Mouse (Mus musculus): ENCODE measurements around the gene Gap43.
"Not testable (repeated sequence)": the region's sequence is repeated elsewhere in the genome, so short reads cannot be mapped to it uniquely, and the experiment has no call there.

Gene Gap43

DNA sequence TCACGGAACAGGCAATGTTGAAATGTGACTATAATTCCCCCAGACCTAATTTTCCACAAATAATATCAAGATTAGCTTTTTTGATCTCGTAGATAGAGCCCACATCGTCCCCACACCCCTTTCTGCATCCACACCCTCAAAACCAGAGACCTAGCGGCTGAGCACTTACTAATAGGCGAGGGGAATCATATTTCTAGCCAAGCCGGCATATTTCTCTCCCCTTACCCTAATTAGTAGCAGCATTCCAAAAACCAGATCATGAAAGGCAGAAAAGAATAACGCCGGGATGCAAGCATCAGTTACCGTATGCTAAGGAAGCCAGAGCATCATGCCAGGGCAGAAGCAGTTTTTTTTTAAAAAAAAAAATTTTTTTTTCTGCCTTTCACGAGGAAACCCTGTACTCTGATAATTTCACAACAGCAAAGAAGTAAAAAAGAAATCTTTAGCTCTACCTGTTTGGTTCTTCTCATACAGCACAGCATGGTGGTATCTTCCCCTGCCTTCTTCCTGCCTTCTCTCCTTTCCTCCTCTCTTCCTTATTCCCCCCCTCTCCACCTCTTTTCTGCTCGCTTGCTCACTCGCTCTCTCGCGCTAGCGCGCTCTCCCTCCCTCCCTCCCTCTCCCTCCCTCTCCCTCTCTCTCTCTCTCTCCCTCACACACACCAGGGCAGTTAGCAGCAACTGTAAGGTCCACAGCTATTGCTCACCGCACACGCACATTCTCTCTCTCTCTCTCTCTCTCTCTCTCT lies at the start of gene Gap43:
TSS of gene Gap43 (minus strand) at position 631 of the 748 bp plus-strand sequence.
- no peak for DNase-seq (ENCODE audit: low read depth in 2 of 2, low spot score in 2 of 2)

DNA sequence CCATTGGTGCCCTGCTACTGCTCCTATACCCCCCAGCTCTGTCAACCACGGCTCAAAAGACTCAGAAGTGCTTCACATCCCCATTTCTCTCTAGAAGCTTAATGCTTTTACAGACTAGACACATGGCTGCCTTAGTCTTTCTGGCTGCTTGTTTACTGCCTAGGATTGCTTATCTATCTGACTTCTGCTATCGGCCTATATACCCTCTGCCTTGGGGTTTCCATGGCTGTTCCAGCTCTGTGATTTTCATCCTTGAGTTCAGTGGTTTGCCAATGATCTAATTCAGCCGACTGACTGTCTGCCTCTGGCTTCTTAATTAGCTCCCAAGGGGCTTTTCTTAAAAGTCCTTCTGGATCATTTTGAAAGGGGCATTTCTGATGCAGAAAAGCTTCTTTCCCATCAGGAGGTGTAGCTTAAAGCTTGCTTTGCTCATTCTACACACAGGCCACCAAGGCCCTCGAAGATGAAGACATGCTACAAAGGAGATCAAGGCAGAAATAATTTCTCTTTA lies 40.9 kb upstream of the Gap43 start:
- DNase-seq (ENCODE audit: low read depth in 2 of 2, low spot score in 2 of 2), result no peak

GRCm38 (mm10) chr16:42380641-42381040 lies 40.2 kb upstream of the Gap43 start:
- DNase-seq (ENCODE audit: low read depth in 2 of 2, low spot score in 2 of 2), result no peak

DNA sequence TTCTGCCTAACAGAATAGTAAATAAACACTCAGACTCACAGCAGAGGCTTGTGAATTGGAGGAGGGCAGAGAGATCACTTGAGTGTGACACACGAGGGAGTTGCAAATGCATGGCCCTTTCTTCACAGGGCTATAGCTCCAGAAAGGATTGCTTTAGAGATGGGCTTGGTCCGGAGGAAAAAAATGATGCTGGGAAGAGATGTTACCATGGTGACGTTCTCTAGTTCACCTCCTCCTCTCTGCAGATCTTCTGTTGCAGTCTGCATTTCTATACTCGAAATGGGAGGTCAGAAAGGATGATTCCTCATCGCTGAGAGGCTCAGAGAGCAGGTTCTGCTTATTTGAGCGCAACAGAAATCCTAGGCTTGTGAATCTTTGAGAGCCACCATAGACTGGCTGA lies 29.7 kb upstream of the Gap43 start:
- no peak for DNase-seq (ENCODE audit: low read depth in 2 of 2, low spot score in 2 of 2)

DNA sequence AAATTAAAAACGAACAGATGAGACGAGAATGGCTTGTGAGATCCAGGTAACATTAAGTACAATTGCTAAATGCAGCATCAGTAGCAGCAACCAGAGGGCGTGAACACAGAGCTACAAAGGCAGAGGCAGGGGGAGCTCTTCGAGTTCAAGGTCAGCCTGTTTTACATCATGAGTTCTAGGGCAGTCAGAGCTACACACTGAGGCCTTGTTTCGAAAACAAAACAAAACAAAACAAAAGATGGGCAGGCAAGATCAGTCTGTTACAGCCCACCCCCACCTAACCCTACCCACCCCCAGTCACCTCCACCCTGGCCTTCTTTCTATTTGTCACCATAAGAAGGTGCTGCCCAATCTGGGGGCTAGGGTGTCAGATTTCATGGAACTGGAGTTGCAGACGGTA lies 28.9 kb upstream of the Gap43 start:
- no peak for DNase-seq (ENCODE audit: low read depth in 2 of 2, low spot score in 2 of 2)

DNA sequence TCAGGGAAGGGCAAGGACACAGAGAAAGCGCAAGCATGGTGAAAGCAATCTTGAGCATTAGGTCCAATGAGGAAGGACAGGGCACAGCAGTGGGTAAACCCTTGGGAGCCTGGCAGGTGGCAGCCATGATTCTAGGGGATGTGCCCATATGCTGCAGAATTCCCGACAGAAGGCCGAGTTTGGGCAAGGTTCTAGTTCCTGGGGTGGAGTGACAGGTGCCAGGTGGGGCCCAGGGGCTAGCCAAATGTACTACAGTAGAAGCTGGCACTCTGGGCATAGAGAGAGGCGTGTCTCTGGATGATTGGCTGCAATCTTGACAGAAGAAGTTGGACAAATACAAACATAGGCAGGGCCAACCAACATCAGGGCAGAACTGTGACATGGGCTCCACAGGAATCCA lies 19.6 kb upstream of the Gap43 start:
- no peak for DNase-seq (ENCODE audit: low read depth in 2 of 2, low spot score in 2 of 2)

- DNase-seq (ENCODE audit: low read depth in 2 of 2, low spot score in 2 of 2), result no peak
These were observed 17.6 kb upstream of the Gap43 start for GRCm38 (mm10) chr16:42358058-42358457.

GRCm38 (mm10) chr16:42350076-42350475 lies 9.6 kb upstream of the Gap43 start:
- no peak for DNase-seq (ENCODE audit: low read depth in 2 of 2, low spot score in 2 of 2)

DNA sequence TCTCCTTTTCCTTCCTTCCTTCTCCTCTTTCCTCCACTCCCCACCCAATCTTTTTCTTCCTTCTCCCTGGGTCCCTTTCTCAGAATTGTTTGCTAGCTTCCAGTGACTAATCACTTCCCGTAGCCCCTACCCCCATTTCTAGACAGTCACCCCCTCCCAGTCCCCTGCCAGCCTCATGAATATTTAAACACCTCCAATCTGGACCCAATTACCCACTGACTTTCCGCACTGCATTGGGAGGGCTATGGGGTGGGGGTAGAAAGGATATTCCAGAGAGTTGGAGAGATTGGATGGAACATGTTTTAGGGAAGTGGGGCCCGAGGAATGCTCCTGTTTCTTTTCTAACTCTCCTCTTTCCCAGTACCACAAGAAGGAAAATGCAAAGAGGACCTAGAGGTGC lies 414 bp upstream of the Gap43 start:
- not testable (repeated sequence) for DNase-seq (ENCODE audit: low read depth in 2 of 2, low spot score in 2 of 2)

DNA sequence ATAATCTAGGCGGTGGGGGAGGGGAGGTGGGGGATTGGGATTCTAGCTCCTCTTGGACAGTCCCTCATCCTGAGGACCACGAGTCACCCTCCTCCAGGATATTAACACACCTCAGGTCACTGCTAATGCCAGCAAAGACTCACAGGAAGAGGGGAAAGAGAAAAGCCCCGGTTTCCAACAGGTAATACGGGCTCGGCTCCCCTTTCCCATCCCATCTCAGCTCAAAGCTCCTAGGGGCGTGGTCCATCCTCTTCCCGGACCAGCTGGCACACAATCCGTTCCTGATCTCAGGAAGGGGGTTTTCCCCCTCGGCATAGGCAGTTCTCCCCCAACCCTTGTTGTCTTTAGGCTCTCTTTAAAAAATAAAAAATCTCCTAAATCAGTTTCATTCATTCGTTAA lies 939 bp downstream of the Gap43 start:
- no peak for DNase-seq (ENCODE audit: low read depth in 2 of 2, low spot score in 2 of 2)

GRCm38 (mm10) chr16:42338987-42339386 lies 1.5 kb downstream of the Gap43 start:
- DNase-seq (ENCODE audit: low read depth in 2 of 2, low spot score in 2 of 2), result no peak

DNA sequence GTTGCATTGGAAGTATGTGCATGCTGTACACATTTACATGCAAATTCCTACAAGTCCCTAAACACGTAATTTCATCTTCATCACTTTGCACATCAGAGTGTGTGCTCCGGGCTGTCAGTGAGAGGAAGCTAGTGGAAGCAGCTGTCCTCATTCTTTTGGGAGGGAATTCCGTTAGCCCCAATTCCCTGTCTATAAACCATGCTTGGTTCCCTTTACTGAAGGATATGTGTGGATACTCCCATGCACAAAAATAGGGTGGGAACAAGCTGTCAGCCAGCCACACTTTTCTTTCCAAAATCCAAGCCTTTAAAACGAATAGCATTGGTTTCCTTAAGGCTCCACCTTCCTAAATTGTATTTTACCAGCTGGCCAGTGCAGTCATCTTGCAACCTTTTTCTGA lies 2.1 kb downstream of the Gap43 start:
- no peak for DNase-seq (ENCODE audit: low read depth in 2 of 2, low spot score in 2 of 2)

- DNase-seq (ENCODE audit: low read depth in 2 of 2, low spot score in 2 of 2), result no peak
These were observed 2.8 kb downstream of the Gap43 start for GRCm38 (mm10) chr16:42337663-42338062.

- no peak for DNase-seq (ENCODE audit: low read depth in 2 of 2, low spot score in 2 of 2)
These were observed 3.8 kb downstream of the Gap43 start for GRCm38 (mm10) chr16:42336610-42337009.

- no peak for DNase-seq (ENCODE audit: low read depth in 2 of 2, low spot score in 2 of 2)
These were observed 8.1 kb downstream of the Gap43 start for GRCm38 (mm10) chr16:42332321-42332720.

GRCm38 (mm10) chr16:42326191-42326590 lies 14.3 kb downstream of the Gap43 start:
- no peak for DNase-seq (ENCODE audit: low read depth in 2 of 2, low spot score in 2 of 2)

GRCm38 (mm10) chr16:42325536-42325935 lies 14.9 kb downstream of the Gap43 start:
- DNase-seq (ENCODE audit: low read depth in 2 of 2, low spot score in 2 of 2), result no peak

DNA sequence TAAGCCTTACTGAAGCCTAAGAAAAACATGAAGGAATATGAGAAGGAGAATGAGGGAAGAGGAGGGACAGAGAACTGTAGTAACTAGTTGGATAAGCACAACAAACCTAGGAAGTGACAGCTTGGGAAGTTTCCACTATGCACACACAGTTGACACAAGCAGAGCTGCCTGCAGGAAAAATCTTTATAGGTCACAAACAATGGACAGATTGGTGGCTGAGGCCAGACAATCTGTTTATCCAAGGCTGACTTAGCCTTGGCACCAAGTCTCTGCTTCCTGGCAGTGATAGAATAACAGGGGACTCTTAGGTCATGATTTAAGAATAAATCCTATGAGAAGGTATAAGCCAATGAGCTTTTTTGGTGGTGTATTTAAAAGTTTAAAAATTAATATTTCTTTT lies 20.6 kb downstream of the Gap43 start:
- DNase-seq (ENCODE audit: low read depth in 2 of 2, low spot score in 2 of 2), result no peak

DNA sequence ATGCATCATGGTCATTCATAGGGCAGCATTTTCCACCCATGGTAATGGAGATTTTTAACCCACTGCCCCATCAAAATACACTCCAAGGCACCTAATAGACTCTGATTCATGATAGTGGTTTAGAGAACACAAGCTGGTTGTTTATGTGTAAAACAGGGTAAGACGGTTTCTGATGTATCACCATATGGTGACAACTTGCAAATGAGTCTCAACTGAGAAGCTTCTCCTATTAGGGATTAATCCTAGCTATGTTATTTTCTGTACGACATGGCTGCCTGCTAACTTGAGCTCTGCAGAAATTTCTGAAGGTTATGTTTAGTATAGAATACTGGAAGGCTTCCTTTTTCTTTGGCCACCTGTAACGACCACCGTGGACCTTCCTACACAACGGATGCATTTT lies 21.1 kb downstream of the Gap43 start:
- no peak for DNase-seq (ENCODE audit: low read depth in 2 of 2, low spot score in 2 of 2)

- no peak for DNase-seq (ENCODE audit: low read depth in 2 of 2, low spot score in 2 of 2)
These were observed 28.3 kb downstream of the Gap43 start for GRCm38 (mm10) chr16:42312125-42312524.

GRCm38 (mm10) chr16:42308761-42309160 lies 31.7 kb downstream of the Gap43 start:
- DNase-seq (ENCODE audit: low read depth in 2 of 2, low spot score in 2 of 2), result no peak

GRCm38 (mm10) chr16:42305934-42306701 lies 34.3 kb downstream of the Gap43 start:
- no peak for DNase-seq (ENCODE audit: low read depth in 2 of 2, low spot score in 2 of 2)

Data from CD8-positive naive resting alpha-beta T cell, adult 2 months (primary cell).